Mouse (Mus musculus) limb, embryonic 14.5 days (tissue): ENCODE measurements around the gene Racgap1. TPM values are rescaled to one million over a fixed set of nuclear protein-coding genes. Genes with fewer than 3 reads are reported as not detected.
A peak's percentile ranks its signal among the peaks of the same experiment; 100 is the strongest.

ENCODE experiments used
- ATAC-seq: fragments of 200-750 bp; cut with Nextera tagmentation; 2 replicates; pipeline ENCODE4 v1.8.0; 2017; ENCODE audit warnings: low read depth, moderate number of reproducible peaks, moderate TSS enrichment; ENCODE audit not compliant: low FRiP score
- DNase-seq: peaks from one replicate; pipeline ENCODE4 v3.0.0-alpha.2; 2015; ENCODE audit warnings: low spot score
- H3K27ac ChIP-seq: fragments of 300-500 bp; sonication (generic); replicated peaks from 2 replicates; pipeline ENCODE4 v1.5.1; 2014; ENCODE audit warnings: low read depth, mild to moderate bottlenecking, low read length, moderate library complexity, mixed read lengths
- H3K27me3 ChIP-seq: fragments of 300-500 bp; sonication (generic); 2 replicates; pipeline ENCODE4 v1.6.1; 2014; ENCODE audit warnings: low read length, mixed read lengths; ENCODE audit not compliant: control insufficient read depth, insufficient read depth
- H3K36me3 ChIP-seq: fragments of 300-500 bp; sonication (generic); 2 replicates; pipeline ENCODE4 v1.6.1; 2014; ENCODE audit warnings: mild to moderate bottlenecking, low read length, moderate library complexity, mixed read lengths; ENCODE audit not compliant: control insufficient read depth, insufficient read depth
- H3K4me1 ChIP-seq: fragments of 300-500 bp; sonication (generic); 2 replicates; pipeline ENCODE4 v1.6.1; 2014; ENCODE audit warnings: antibody characterized with exemption, low read length, mixed read lengths; ENCODE audit not compliant: control insufficient read depth, insufficient read depth
- H3K4me2 ChIP-seq: fragments of 300-500 bp; sonication (generic); replicated peaks from 2 replicates; pipeline ENCODE4 v1.6.1; 2014; ENCODE audit warnings: low read depth, mild to moderate bottlenecking, low read length, moderate library complexity; ENCODE audit not compliant: severe bottlenecking
- H3K4me3 ChIP-seq: fragments of 300-500 bp; sonication (generic); replicated peaks from 2 replicates; pipeline ENCODE4 v1.5.1; 2014; ENCODE audit warnings: low read length
- H3K9ac ChIP-seq: fragments of 300-500 bp; sonication (generic); 2 replicates; pipeline ENCODE4 v1.6.1; 2014; ENCODE audit warnings: mild to moderate bottlenecking, low read depth, low read length, moderate library complexity; ENCODE audit not compliant: severe bottlenecking
- H3K9me3 ChIP-seq: fragments of 300-500 bp; sonication (generic); 2 replicates; pipeline ENCODE4 v1.6.1; 2016; ENCODE audit warnings: low read length; ENCODE audit not compliant: control insufficient read depth
- POLR2A ChIP-seq: fragments of 200-500 bp; IDR thresholded peaks from 2 replicates; pipeline ENCODE4 v1.8.0; 2012; ENCODE audit warnings: inconsistent platforms, mild to moderate bottlenecking, moderate library complexity, borderline replicate concordance; ENCODE audit not compliant: insufficient read depth, insufficient read length; ENCODE audit errors: extremely low read depth
- WGBS: fragments of 180-500 bp; shearing (Covaris S2); extraction: QIAGEN DNeasy Blood & Tissue Kit; methylation state at CpG from one replicate; pipeline ENCODE4 v1.1.7; 2014; 5-methylcytosine and 5-hydroxymethylcytosine counted together
- polyA plus RNA-seq, 2 experiments: library from polyadenylated mRNA; depleted of rRNA in 1 of 2; stranded (reverse) in 1 of 2; unstranded in 1 of 2; fragments of >200 nt; fragmentation: Nextera tagmentation in 1 of 2; extraction: Ambion mirVana in 1 of 2; gene quantifications; 2 replicates each; pipeline versions ENCODE4 v1.2.1 to v1.2.3; 2012 to 2014

The Racgap1 gene
- polyA plus RNA-seq, 2 experiments: 82.1 to 107 TPM

- Histone ChIP-seq H3K4me1 (peaks cover 12% of the 10 kb centered on the region), H3K9ac (peak overlapping the region; percentile 21; the same call in 1 of the 2 replicates), H3K27ac (no peak overlapping the region), H3K36me3 (no peaks in the 10 kb centered on the region), H3K27me3 (peaks cover 22% of the 10 kb centered on the region; the same call in 1 of the 2 replicates), H3K4me2 (peak overlapping the region; percentile 40), H3K9me3 (no peaks in the 10 kb centered on the region), H3K4me3 (peak overlapping the region; percentile 16; the same call in 1 of the 2 replicates)
- ATAC-seq: no peak
- no peak for DNase-seq
- 4% methylated on average over 21 of the region's 21 CpGs for WGBS
- no peak for TF ChIP-seq POLR2A
Observed at GRCm38 (mm10) chr15:99653876-99654275, 2.4 kb upstream of the Racgap1 start.

- DNase-seq (no peak), ATAC-seq (no peak)
- Histone ChIP-seq H3K36me3 (no peaks in the 10 kb centered on the region), H3K4me3 (peak overlapping the region; percentile 16; the same call in 1 of the 2 replicates), H3K9me3 (no peaks in the 10 kb centered on the region), H3K9ac (peak overlapping the region; percentile 21; the same call in 1 of the 2 replicates), H3K4me1 (peaks cover 17% of the 10 kb centered on the region), H3K4me2 (peak overlapping the region; percentile 40), H3K27ac (no peak overlapping the region), H3K27me3 (peaks cover 22% of the 10 kb centered on the region; the same call in 1 of the 2 replicates)
- 7% methylated on average over 8 of the region's 8 CpGs for WGBS
- no peak for TF ChIP-seq POLR2A
Observed at GRCm38 (mm10) chr15:99653291-99653690, 1.8 kb upstream of the Racgap1 start.

- H3K36me3 ChIP-seq: no peaks in the 10 kb centered on the region
- DNase-seq: no peak
- peaks cover 23% of the 10 kb centered on the region for H3K4me1 ChIP-seq
- peak overlapping the region; percentile 68 for H3K4me2 ChIP-seq
- H3K27me3 ChIP-seq: peaks cover 22% of the 10 kb centered on the region; the same call in 1 of the 2 replicates
- TF ChIP-seq POLR2A: no peak
- H3K9ac ChIP-seq: no peak overlapping the region
- no peak overlapping the region for H3K27ac ChIP-seq
- H3K4me3 ChIP-seq: peak overlapping the region; percentile 62
- H3K9me3 ChIP-seq: no peaks in the 10 kb centered on the region
- 71% methylated on average over 10 of the region's 10 CpGs for WGBS
- ATAC-seq: no peak
Observed at GRCm38 (mm10) chr15:99651984-99652872, 772 bp upstream of the Racgap1 start.

GRCm38 (mm10) chr15:99650304-99650703, 1.2 kb downstream of the Racgap1 start:
- DNase-seq: no peak
- H3K27me3 ChIP-seq: peaks cover 17% of the 10 kb centered on the region; the same call in 1 of the 2 replicates
- TF ChIP-seq POLR2A: no peak
- H3K9me3 ChIP-seq: no peaks in the 10 kb centered on the region
- peaks cover 25% of the 10 kb centered on the region for H3K4me1 ChIP-seq
- peak overlapping the region; percentile 68 for H3K4me2 ChIP-seq
- H3K36me3 ChIP-seq: no peaks in the 10 kb centered on the region
- 53% methylated on average over 2 of the region's 2 CpGs for WGBS
- peak overlapping the region; percentile 62 for H3K4me3 ChIP-seq
- peak overlapping the region; percentile 68; the same call in 1 of the 2 replicates for H3K9ac ChIP-seq
- no peak for ATAC-seq
- H3K27ac ChIP-seq: no peak overlapping the region

GRCm38 (mm10) chr15:99649067-99649761, 2.2 kb downstream of the Racgap1 start:
- TF ChIP-seq POLR2A: no peak
- H3K9ac ChIP-seq: peak overlapping the region; percentile 40
- WGBS: 41% methylated on average over 6 of the region's 6 CpGs
- peak overlapping the region; percentile 68 for H3K4me2 ChIP-seq
- 0 out of 2 replicates have a peak overlapping the region, but pooled peaks have one; percentile 1 for H3K4me3 ChIP-seq
- H3K27me3 ChIP-seq: peaks cover 11% of the 10 kb centered on the region; the same call in 1 of the 2 replicates
- H3K9me3 ChIP-seq: no peaks in the 10 kb centered on the region
- no peak overlapping the region for H3K27ac ChIP-seq
- no peak for DNase-seq
- H3K36me3 ChIP-seq: no peaks in the 10 kb centered on the region
- no peak for ATAC-seq
- H3K4me1 ChIP-seq: peaks cover 30% of the 10 kb centered on the region
